Mouse (Mus musculus) pancreas, adult 10 weeks (tissue): ENCODE results near the gene Ifi214. TPM values are rescaled to one million over a fixed set of nuclear protein-coding genes. Genes with fewer than 3 reads are reported as not detected.

Experiments
- polyA plus RNA-seq: library from polyadenylated mRNA; stranded (reverse); fragments of 350-450 nt; fragmentation: Illumina TruSeq; extraction: RNeasy Lipid Tissue Mini Kit (QIAGEN cat#74804); gene quantifications from one replicate; pipeline ENCODE4 v1.2.3, GENCODE M21; 2015; ENCODE audit warnings: low read depth, low replicate concordance; ENCODE audit not compliant: insufficient read depth

Ifi214 gene
- not detected for polyA plus RNA-seq

DNA sequence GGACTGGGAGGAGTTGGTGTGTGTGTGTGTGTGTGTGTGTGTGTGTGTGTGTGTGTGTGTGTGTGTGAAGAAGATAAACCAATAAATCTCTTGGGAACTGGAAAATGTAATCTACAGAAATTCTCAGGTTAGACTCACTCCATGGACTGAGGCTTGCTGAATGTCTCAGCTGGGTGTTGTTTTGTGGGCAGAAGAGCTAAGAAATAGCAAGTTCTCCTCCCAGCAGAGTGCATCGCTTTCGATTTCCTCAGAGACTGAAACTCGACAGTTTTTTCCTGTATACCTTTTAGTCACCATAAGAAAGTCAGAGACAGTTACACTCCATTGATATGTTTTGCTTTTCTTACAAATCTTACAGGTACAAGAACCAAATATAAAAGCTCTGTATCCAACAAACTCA lies at the start of gene Ifi214:
Gene Ifi214, minus strand, starts transcription at position 167 of the 400 bp plus-strand sequence.

DNA sequence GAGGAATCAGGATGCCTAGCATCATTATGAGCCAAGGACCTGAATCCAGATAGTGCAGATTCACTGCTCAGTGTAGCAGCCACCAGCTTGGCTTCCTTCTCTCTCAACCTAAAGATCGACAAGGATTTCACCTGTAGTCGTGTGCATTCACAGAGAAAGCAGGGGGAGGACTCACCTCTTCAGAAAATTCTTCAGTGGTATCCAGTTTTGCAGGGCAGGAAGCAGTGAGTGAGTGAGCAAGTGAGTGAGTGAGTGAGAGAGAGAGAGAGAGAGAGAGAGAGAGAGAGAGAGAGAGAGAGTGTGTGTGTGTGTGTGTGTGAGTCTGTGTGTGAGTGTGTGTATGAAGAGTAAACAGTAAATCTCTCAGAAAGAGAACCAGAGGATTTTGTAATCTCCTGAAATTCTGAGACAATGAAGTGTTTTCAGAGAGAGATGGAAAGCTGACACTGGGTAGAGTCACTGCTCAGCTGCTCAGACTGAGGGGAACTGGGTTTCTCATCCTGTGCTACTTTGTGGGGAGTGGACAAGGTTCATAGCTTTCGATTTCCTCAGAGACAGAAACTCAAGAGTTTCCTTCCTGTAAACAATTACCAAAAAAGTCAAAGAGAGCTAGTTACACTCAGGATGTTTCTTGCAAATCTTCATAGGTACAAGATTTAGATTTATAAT lies 44.8 kb downstream of the Ifi214 start, which contains the start of gene Ifi206:
Gene Ifi206, minus strand, starts transcription at position 230 of the 669 bp plus-strand sequence.

Other genes starting within 250 kb of the Ifi214 start
- gene Ackr1, start 202.2 kb downstream of the Ifi214 start, polyA plus RNA-seq, result 5.7 TPM
- gene Aim2, start 185.1 kb downstream of the Ifi214 start, polyA plus RNA-seq, result not detected
- 6.4 TPM for gene Cadm3, start 168.3 kb downstream of the Ifi214 start, polyA plus RNA-seq
- gene Ifi206, start 44.9 kb downstream of the Ifi214 start, polyA plus RNA-seq, result 0.28 TPM
- gene Ifi213, start 63.3 kb upstream of the Ifi214 start, polyA plus RNA-seq, result 2.6 TPM
- 0.63 TPM for gene Ifi209, start 95.0 kb upstream of the Ifi214 start, polyA plus RNA-seq
- 2.1 TPM for gene Ifi208, start 137.7 kb upstream of the Ifi214 start, polyA plus RNA-seq
- gene Ifi207, start 205.8 kb upstream of the Ifi214 start, polyA plus RNA-seq, result 4.3 TPM
- 6.3 TPM for gene Ifi204, start 231.0 kb upstream of the Ifi214 start, polyA plus RNA-seq